Mouse (Mus musculus) embryonic facial prominence, embryonic 12.5 days (tissue): ENCODE data around the gene Ift88. TPM values are rescaled to one million over a fixed set of nuclear protein-coding genes. Genes with fewer than 3 reads are reported as not detected.
A peak's percentile ranks its signal among the peaks of the same experiment; 100 is the strongest.

Experiments used
- ATAC-seq: fragments of 200-750 bp; cut with Nextera tagmentation; 2 replicates; pipeline ENCODE4 v1.8.0; 2017; ENCODE audit not compliant: insufficient number of reproducible peaks, insufficient read depth, low FRiP score, low TSS enrichment
- H3K27ac ChIP-seq: fragments of 300-500 bp; sonication (generic); 2 replicates; pipeline ENCODE4 v1.5.1; 2016; ENCODE audit warnings: mild to moderate bottlenecking
- H3K27me3 ChIP-seq: fragments of 300-500 bp; sonication (generic); 2 replicates; pipeline ENCODE4 v1.6.1; 2016; ENCODE audit warnings: mild to moderate bottlenecking, moderate library complexity
- H3K36me3 ChIP-seq: fragments of 300-500 bp; sonication (generic); 2 replicates; pipeline ENCODE4 v1.6.1; 2016; ENCODE audit warnings: mild to moderate bottlenecking
- H3K4me1 ChIP-seq: fragments of 300-500 bp; sonication (generic); 2 replicates; pipeline ENCODE4 v1.6.1; 2016
- H3K4me2 ChIP-seq: fragments of 300-500 bp; sonication (generic); replicated peaks from 2 replicates; pipeline ENCODE4 v1.6.1; 2016; ENCODE audit warnings: mild to moderate bottlenecking, moderate library complexity
- H3K4me3 ChIP-seq: fragments of 300-500 bp; sonication (generic); 2 replicates; pipeline ENCODE4 v1.5.1; 2016; ENCODE audit warnings: mild to moderate bottlenecking
- H3K9ac ChIP-seq: fragments of 300-500 bp; sonication (generic); 2 replicates; pipeline ENCODE4 v1.6.1; 2016; ENCODE audit warnings: mild to moderate bottlenecking, moderate library complexity
- H3K9me3 ChIP-seq: fragments of 300-500 bp; sonication (generic); 2 replicates; pipeline ENCODE4 v1.6.1; 2016; ENCODE audit warnings: mild to moderate bottlenecking, moderate library complexity
- WGBS: fragments of 180-500 bp; shearing (Covaris S2); methylation state at CpG from one replicate; pipeline ENCODE4 v1.1.7; 2016; 5-methylcytosine and 5-hydroxymethylcytosine counted together
- polyA plus RNA-seq: library from polyadenylated mRNA; unstranded; fragments of >200 nt; fragmentation: Nextera tagmentation; extraction: Ambion mirVana; gene quantifications from 2 replicates; pipeline ENCODE4 v1.2.1, GENCODE M21; 2016

Gene Ift88
- polyA plus RNA-seq, 1 experiment from 2014 or later, result 15.1 TPM

- H3K9ac ChIP-seq, result peak within 1 kb of the TSS; percentile 68
- under 1% methylated on average over 79 of the region's 104 CpGs for WGBS
- H3K9me3 ChIP-seq, result no peaks in the 10 kb centered on the region
- no peaks in the 10 kb centered on the region for H3K36me3 ChIP-seq
- no peak within 1 kb of the TSS for H3K27ac ChIP-seq
- peaks cover 22% of the 10 kb centered on the region for H3K27me3 ChIP-seq
- H3K4me2 ChIP-seq, result peak within 1 kb of the TSS; percentile 93
- H3K4me1 ChIP-seq, result no peaks in the 10 kb centered on the region
- ATAC-seq, result peak; percentile 29; the same call in 1 of the 2 replicates
- peak within 1 kb of the TSS; percentile 71 for H3K4me3 ChIP-seq
Observed at GRCm38 (mm10) chr14:57524671-57525387, 101.0 kb downstream of the Ift88 start, which contains the start of gene Il17d. Il17d (plus strand) TSS chr14:57524777.

DNA sequence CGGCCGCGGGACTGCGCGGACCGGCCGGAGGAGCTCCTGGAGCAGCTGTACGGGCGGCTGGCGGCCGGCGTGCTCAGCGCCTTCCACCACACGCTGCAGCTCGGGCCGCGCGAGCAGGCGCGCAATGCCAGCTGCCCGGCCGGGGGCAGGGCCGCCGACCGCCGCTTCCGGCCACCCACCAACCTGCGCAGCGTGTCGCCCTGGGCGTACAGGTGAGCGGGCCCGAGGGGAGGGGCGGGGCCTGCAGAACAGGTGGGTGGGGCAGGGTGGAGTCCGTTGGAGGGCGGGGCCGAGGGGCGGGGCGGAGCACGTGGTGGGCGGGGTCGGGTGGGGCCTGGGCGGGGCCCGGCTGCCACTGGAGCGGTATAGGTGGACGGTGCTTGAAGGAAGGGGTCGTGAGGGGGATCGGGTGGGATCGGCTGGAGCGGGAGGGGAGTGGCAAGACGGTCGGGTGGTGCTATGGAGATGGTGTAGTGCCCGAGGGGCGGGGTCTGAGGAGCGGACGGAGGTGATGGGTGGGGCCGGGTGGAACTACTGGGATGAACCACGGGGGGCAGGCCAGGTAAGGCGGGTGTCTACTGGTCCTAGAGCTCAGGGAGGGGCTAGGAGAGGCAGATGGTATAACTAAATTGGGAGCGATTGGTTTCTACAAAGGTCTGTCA, 101.7 kb downstream of the Ift88 start:
- 1% methylated on average over 59 of the region's 60 CpGs for WGBS
- Histone ChIP-seq H3K4me1 (no peaks in the 10 kb centered on the region), H3K27ac (no peak overlapping the region), H3K36me3 (no peaks in the 10 kb centered on the region), H3K9me3 (no peaks in the 10 kb centered on the region), H3K9ac (peak overlapping the region; percentile 68), H3K27me3 (peaks cover 22% of the 10 kb centered on the region), H3K4me2 (peak overlapping the region; percentile 93), H3K4me3 (peak overlapping the region; percentile 71)
- ATAC-seq, result peak; percentile 87

DNA sequence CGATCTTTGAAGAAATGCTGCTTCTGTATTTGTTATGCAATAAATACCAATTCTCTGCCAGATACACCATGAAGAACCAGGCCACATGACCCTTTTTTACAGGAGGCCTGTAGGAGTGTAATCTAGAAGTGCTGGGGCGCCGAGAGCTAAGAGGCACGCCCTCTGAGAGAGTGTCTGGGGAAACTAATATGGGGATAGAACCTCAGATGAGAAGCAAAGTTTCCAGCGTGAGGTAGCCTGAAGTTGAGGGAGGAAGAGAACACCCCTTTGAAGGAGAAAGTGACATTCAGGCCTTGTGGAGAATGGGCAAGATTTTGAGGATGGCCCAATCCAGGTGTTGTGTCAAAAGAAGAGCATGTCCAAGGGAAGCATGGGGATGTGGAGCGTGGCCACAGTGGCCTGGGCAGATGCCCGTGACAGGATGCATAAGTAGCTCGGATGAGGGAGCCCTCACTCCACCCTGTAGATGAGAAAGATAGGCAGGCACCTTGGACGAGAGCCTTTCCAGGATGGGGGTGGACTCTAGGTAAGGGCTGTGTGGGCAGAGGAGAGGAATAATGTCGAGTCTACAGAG, 102.3 kb downstream of the Ift88 start:
- Histone ChIP-seq H3K9ac (no peak overlapping the region), H3K9me3 (no peaks in the 10 kb centered on the region), H3K36me3 (no peaks in the 10 kb centered on the region), H3K4me2 (peak overlapping the region; percentile 93), H3K4me3 (peak overlapping the region; percentile 71), H3K4me1 (no peaks in the 10 kb centered on the region), H3K27me3 (peaks cover 22% of the 10 kb centered on the region), H3K27ac (no peak overlapping the region)
- 54% methylated on average over 10 of the region's 10 CpGs for WGBS
- ATAC-seq, result 0 out of 2 replicates have a peak, but pooled peaks have one; percentile 17

DNA sequence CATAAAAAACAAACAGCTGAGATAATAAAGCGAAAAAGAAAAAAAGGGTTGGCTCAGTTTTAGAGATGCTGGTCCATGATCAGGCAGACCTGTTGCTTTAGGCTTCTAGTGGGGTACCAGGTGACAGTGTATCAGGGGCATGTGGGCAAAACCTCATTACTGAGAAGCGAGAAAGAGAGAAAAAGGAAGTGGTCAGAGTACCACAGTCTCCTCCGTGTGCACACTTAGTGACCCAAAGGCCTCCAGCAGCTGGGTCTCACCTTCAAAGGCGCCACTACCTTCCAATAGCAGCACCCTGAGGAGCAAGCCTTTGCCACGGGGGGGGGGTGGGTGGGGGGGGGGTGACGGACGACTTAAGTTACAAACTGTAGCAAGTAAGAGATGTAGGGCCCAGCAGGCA, 103.3 kb downstream of the Ift88 start:
- Histone ChIP-seq H3K4me1 (no peaks in the 10 kb centered on the region), H3K9me3 (no peaks in the 10 kb centered on the region), H3K4me2 (no peak overlapping the region), H3K36me3 (no peaks in the 10 kb centered on the region), H3K9ac (no peak overlapping the region), H3K27ac (no peak overlapping the region), H3K27me3 (peaks cover 22% of the 10 kb centered on the region), H3K4me3 (no peak overlapping the region)
- ATAC-seq, result no peak
- WGBS, result 46% methylated on average over 7 of the region's 7 CpGs

DNA sequence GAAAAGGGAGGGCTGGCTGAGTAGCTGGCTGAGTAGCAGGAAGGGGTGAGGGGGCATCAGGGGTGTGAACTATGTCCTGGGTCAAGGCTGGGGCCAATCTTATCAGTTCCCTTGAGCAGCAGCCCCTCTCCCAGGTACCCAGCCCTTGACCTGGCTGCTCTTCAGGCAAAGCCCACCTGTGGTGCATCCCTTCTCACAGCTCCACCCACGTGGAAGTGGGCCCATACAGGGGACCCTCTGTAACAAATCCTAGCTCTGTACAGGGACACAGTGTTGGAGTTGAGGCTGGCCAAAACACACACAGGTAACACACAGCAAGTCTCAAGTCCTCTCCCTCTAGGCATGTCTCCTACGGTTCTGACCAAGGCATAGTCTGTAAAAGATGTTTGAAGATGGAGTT, 103.7 kb downstream of the Ift88 start:
- H3K4me3 ChIP-seq, result no peak overlapping the region
- no peak overlapping the region for H3K4me2 ChIP-seq
- H3K9ac ChIP-seq, result no peak overlapping the region
- 49% methylated on average over 2 of the region's 2 CpGs for WGBS
- no peak overlapping the region for H3K27ac ChIP-seq
- H3K27me3 ChIP-seq, result peaks cover 22% of the 10 kb centered on the region
- no peak for ATAC-seq
- no peaks in the 10 kb centered on the region for H3K36me3 ChIP-seq
- H3K9me3 ChIP-seq, result no peaks in the 10 kb centered on the region
- H3K4me1 ChIP-seq, result no peaks in the 10 kb centered on the region

DNA sequence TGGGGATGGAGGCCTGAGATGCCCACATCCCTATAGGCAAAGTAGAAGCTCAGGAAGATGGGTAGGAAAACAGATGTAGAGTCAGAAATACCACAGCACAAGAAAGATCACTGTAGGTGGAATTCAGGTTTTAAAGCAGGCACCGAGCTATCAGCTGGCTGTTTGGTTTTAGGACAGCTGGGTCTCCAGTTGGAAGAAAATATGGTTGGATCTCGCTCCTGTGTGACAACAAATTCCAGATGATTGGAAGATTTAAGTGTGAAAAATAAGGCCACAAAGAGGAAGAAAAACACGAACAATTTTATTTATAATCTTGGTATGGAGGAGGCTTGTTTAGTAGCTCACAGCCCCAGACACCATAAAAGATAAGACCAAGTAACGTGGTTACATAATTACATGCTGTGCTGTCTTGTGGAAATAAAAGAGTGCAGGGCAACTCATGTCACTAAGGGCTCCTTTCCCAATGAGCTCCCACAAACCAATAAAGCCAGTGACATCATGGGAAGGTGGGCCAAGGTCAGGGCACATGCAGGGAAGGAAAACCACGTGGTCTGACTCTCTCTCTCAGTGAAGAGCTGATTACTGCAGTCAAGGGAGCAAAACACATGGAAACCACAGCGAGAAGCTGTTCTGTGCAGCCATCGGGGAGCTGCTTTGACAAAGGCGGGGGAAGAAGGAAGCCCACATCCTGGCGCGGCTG, 105.4 kb downstream of the Ift88 start:
- Histone ChIP-seq H3K9ac (no peak overlapping the region), H3K4me3 (no peak overlapping the region), H3K27ac (no peak overlapping the region), H3K4me1 (peaks cover 4% of the 10 kb centered on the region), H3K4me2 (no peak overlapping the region), H3K27me3 (peaks cover 24% of the 10 kb centered on the region), H3K9me3 (no peaks in the 10 kb centered on the region), H3K36me3 (no peaks in the 10 kb centered on the region)
- 61% methylated on average over 10 of the region's 10 CpGs for WGBS
- ATAC-seq, result no peak

DNA sequence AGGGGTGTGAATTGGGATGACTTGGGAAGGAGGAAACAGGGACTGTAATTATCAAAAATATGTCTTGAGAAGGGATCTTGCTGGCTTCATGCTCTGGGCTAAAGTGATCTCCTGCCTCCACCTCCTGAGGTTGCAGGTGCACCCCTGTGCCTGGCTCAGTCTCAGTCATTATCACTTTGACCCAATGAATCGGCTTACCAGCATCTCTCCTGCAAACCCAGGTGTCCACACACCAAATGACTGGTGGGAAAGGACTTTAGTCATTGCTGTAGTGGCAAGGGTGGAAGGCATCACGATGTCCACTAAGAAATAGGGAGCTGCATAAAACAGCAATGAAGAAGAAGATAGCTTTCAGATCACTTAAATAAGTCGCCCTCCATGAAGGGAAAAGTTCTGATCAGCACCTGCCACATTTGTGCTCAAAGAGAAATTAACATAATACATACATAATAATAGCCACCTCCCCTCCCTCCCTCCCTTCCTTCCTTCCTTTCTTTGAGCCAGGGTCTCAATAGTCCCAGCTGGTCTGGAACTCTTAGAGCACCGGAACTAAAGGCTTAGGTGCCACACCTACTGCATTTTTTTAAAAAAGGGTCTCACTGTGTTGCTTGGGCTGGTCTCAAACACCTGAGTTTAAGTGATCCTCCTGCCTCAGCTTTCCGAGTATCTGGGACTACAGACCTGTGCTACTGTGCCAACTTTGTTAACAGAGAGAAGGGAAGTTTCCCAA, 106.1 kb downstream of the Ift88 start:
- WGBS, result 68% methylated on average over 5 of the region's 5 CpGs
- H3K36me3 ChIP-seq, result no peaks in the 10 kb centered on the region
- ATAC-seq, result no peak
- H3K4me1 ChIP-seq, result peaks cover 11% of the 10 kb centered on the region
- H3K4me2 ChIP-seq, result no peak overlapping the region
- no peaks in the 10 kb centered on the region for H3K9me3 ChIP-seq
- H3K9ac ChIP-seq, result no peak overlapping the region
- no peak overlapping the region for H3K27ac ChIP-seq
- H3K4me3 ChIP-seq, result no peak overlapping the region
- H3K27me3 ChIP-seq, result peaks cover 30% of the 10 kb centered on the region

- no peak overlapping the region for H3K27ac ChIP-seq
- H3K4me1 ChIP-seq, result peaks cover 19% of the 10 kb centered on the region
- WGBS, result 87% methylated on average over 3 of the region's 3 CpGs
- H3K4me3 ChIP-seq, result no peak overlapping the region
- H3K27me3 ChIP-seq, result peaks cover 35% of the 10 kb centered on the region
- H3K4me2 ChIP-seq, result no peak overlapping the region
- H3K9ac ChIP-seq, result no peak overlapping the region
- no peak for ATAC-seq
- no peaks in the 10 kb centered on the region for H3K9me3 ChIP-seq
- no peaks in the 10 kb centered on the region for H3K36me3 ChIP-seq
Observed at GRCm38 (mm10) chr14:57532577-57532976, 108.7 kb downstream of the Ift88 start.

DNA sequence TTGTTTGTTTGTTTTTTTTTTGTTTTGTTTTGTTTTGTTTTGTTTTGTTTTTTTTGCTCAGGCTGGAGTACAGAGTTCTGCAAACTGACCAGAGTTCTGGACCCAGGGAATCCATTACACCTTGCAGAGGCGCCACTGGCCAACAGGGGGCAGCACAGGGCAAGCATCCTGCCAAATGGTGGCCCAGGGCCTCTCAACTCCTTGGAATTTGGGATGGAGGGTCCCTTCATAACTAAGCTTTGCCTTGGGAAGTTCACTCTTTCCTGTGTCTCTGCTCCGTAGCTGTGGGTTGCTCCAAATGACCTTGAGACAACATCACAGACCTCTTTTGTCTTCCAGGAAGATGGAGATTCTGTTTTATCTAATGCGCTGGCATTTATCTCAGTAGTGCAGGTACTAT, 109.4 kb downstream of the Ift88 start:
- peaks cover 23% of the 10 kb centered on the region for H3K4me1 ChIP-seq
- peaks cover 38% of the 10 kb centered on the region for H3K27me3 ChIP-seq
- no peak for ATAC-seq
- no peak overlapping the region for H3K4me2 ChIP-seq
- no peak overlapping the region for H3K9ac ChIP-seq
- 34% methylated on average over 3 of the region's 3 CpGs for WGBS
- H3K4me3 ChIP-seq, result no peak overlapping the region
- no peak overlapping the region for H3K27ac ChIP-seq
- H3K9me3 ChIP-seq, result no peaks in the 10 kb centered on the region
- no peaks in the 10 kb centered on the region for H3K36me3 ChIP-seq

GRCm38 (mm10) chr14:57533841-57534240, 110.0 kb downstream of the Ift88 start:
- no peak for ATAC-seq
- no peaks in the 10 kb centered on the region for H3K9me3 ChIP-seq
- H3K4me3 ChIP-seq, result no peak overlapping the region
- no peak overlapping the region for H3K4me2 ChIP-seq
- H3K27ac ChIP-seq, result no peak overlapping the region
- H3K4me1 ChIP-seq, result peaks cover 23% of the 10 kb centered on the region
- 13% methylated on average over 11 of the region's 11 CpGs for WGBS
- no peaks in the 10 kb centered on the region for H3K36me3 ChIP-seq
- no peak overlapping the region for H3K9ac ChIP-seq
- peaks cover 38% of the 10 kb centered on the region for H3K27me3 ChIP-seq

- Histone ChIP-seq H3K27me3 (peaks cover 38% of the 10 kb centered on the region), H3K27ac (no peak overlapping the region)
Observed at GRCm38 (mm10) chr14:57534346-57534745, 110.5 kb downstream of the Ift88 start.

More at GRCm38 (mm10) chr14:57534346-57534745, 110.5 kb downstream of the Ift88 start:
- no peaks in the 10 kb centered on the region for H3K9me3 ChIP-seq
- peaks cover 23% of the 10 kb centered on the region for H3K4me1 ChIP-seq
- H3K9ac ChIP-seq, result no peak overlapping the region
- H3K36me3 ChIP-seq, result no peaks in the 10 kb centered on the region
- WGBS, result 11% methylated on average over 5 of the region's 5 CpGs
- H3K4me2 ChIP-seq, result no peak overlapping the region
- ATAC-seq, result no peak
- no peak overlapping the region for H3K4me3 ChIP-seq
